11 mouse cellular contexts compared by ENCODE assay signal in the genomic region with DNA sequence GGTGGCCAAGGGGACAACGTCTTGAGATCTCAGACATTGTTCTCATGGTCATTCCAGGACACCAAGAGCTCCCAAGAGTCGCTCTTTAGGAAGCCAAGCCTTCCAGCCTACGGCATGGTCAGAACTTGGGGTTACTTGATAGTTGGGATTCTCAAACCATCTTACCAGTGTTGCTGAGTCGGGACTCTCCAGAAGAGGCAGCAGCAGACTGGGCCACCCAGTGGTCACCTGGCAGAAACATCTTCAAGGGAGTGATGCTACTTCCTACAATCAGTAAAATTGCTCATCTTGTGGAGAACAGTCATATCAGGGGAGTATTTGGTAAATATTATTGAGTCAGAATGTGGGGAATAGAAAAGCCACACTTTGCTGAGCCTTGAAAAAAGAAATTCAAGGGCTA.
DNase-seq lines count a peak whose midpoint lies in the region; ATAC-seq and TF ChIP-seq lines count a peak whose summit lies in the region.
"Had no signal": no experiment of that assay in that cellular context is flagged by ENCODE, and none has a peak within 500 bp of the region (broad histone marks: within the 10 kb centered on the region; RNA-seq: fewer than 3 reads in every experiment).

No protein-coding gene starts in this region.

- no peak overlapping the region for H3K9ac ChIP-seq in CH12.LX (ENCODE audit: insufficient read depth, low read depth)
- H3K9ac ChIP-seq: limb, embryonic 13.5 days had no signal

- no peak overlapping the region for H3K4me2 ChIP-seq in CH12.LX (ENCODE audit: insufficient read depth, low read depth, poor library complexity, severe bottlenecking)
- H3K4me2 ChIP-seq: limb, embryonic 13.5 days had no signal

- dilution Hi-C loops in CH12.LX (cut with MboI; ENCODE audit: extremely low pct_ligation_motif_present, extremely low pct_unique_long_range_greater_than_20kb, low sequenced_read_pairs): no loop called here

- no peak for ATAC-seq in Patski
- ATAC-seq in common myeloid progenitor, adult 5-6 weeks (replicated peaks; ENCODE audit: low read depth, poor library complexity, severe bottlenecking): peak; percentile 58; the same call in 1 of the 2 replicates

- CTCF ChIA-PET in Patski (lab: Charles Lee): no interaction called here

- no peak overlapping the region for H3K4me3 ChIP-seq in CH12.LX (replicated peaks in 1 of 3; ENCODE audit: low read depth in 2 of 3, low read length in 2 of 3, poor library complexity in 1 of 3)
- H3K4me3 ChIP-seq: limb, embryonic 13.5 days; myocyte had no signal

- peak; percentile 8 to 47 for DNase-seq in kidney, postnatal 36 days
- no peak for DNase-seq in kidney, adult 11 months
- DNase-seq in CH12.LX (ENCODE audit: extremely low read depth) (no peak), Patski (ENCODE audit: low read depth, low spot score) (no peak)
- DNase-seq in Muller cell, postnatal 12 days (ENCODE audit: inconsistent ontology term): no peak
- no peak for DNase-seq in urinary bladder, adult 18-20 months (ENCODE audit: low spot score in 2 of 2)
- DNase-seq in ovary, adult 18-20 months (ENCODE audit: low spot score): no peak
- DNase-seq: heart, postnatal 4 days had no signal

- H3K36me3 ChIP-seq in CH12.LX (replicated peaks in 1 of 2; ENCODE audit: control insufficient read depth in 1 of 2, insufficient read depth in 1 of 2, low read length in 1 of 2): no peaks in the 10 kb centered on the region
- H3K36me3 ChIP-seq: limb, embryonic 13.5 days had no signal

- in situ Hi-C loops in CH12.LX (cut with MboI; ENCODE audit: low pct_ligation_motif_present, low pct_unique_long_range_greater_than_20kb, low sequenced_read_pairs) (no loop called here), Patski (cut with MboI; ENCODE audit: low pct_unique_long_range_greater_than_20kb) (no loop called here)

- TF ChIP-seq RAD21 in CH12.LX (IDR thresholded peaks at IDR 0.05; ENCODE audit: low read depth, low read length): peak; percentile 61

- H3K79me2 ChIP-seq in CH12.LX (replicated peaks; ENCODE audit: control insufficient read depth, extremely low read depth, insufficient read depth, poor library complexity, severe bottlenecking): no peaks in the 10 kb centered on the region

- no peak for TF ChIP-seq POLR2A in CH12.LX (IDR thresholded peaks at IDR 0.05; ENCODE audit: low read depth, low read length)

- H3K27me3 ChIP-seq in CH12.LX (replicated peaks) (no peaks in the 10 kb centered on the region), Patski (peaks cover 20% of the 10 kb centered on the region)

- H3K4me1 ChIP-seq in CH12.LX (ENCODE audit: control insufficient read depth in 1 of 2, insufficient read depth in 2 of 2): no peaks in the 10 kb centered on the region
- H3K4me1 ChIP-seq: limb, embryonic 13.5 days had no signal

- TF ChIP-seq EP300 in CH12.LX (IDR thresholded peaks at IDR 0.05; ENCODE audit: low read length): no peak

- no peaks in the 10 kb centered on the region for H3K9me3 ChIP-seq in CH12.LX (replicated peaks; ENCODE audit: low read length)
- H3K9me3 ChIP-seq: limb, embryonic 13.5 days had no signal

- TF ChIP-seq CTCF in CH12.LX (conservative IDR thresholded peaks at IDR 0.05 in 1 of 2, IDR thresholded peaks at IDR 0.05 in 1 of 2; ENCODE audit: low read depth in 2 of 2, low read length in 2 of 2): peak; percentile 6 to 66; a peak in 2 of 4 replicates
- TF ChIP-seq CTCF in Patski (IDR thresholded peaks at IDR 0.05): peak; percentile 64

- H3K27ac ChIP-seq in CH12.LX (ENCODE audit: insufficient read depth, low read depth): no peak overlapping the region
- H3K27ac ChIP-seq: limb, embryonic 13.5 days had no signal

- POLR2A ChIA-PET in Patski (lab: Charles Lee): no interaction called here

TF ChIP-seq in CH12.LX, 34 proteins besides CTCF, POLR2A, EP300 and RAD21:
- TF ChIP-seq SMC3 (IDR thresholded peaks at IDR 0.05; ENCODE audit: low read depth, low read length) (peak; percentile 49), IRF4 (IDR thresholded peaks at IDR 0.05; ENCODE audit: low read depth, low read length) (no peak), MAFK (IDR thresholded peaks at IDR 0.05; ENCODE audit: insufficient replicate concordance, low read length) (peak; percentile 56; the same call in 1 of the 2 replicates)

Comparison
In these comparisons a context has a peak if more than half of its experiments do, and no peak if none do; other contexts are left out.
1. DNase-seq: peak in kidney, postnatal 36 days (2 of 2); none in kidney, adult 11 months (single experiment), CH12.LX (single experiment), Patski (single experiment), Muller cell, postnatal 12 days (single experiment), urinary bladder, adult 18-20 months (0 of 2) and ovary, adult 18-20 months (single experiment).